Mouse (Mus musculus): ENCODE results near the gene Slc22a3. TPM values are rescaled to one million over a fixed set of nuclear protein-coding genes. Genes with fewer than 3 reads are reported as not detected.

Gene Slc22a3
- total and polyA plus RNA-seq, 3 experiments: not detected

DNA sequence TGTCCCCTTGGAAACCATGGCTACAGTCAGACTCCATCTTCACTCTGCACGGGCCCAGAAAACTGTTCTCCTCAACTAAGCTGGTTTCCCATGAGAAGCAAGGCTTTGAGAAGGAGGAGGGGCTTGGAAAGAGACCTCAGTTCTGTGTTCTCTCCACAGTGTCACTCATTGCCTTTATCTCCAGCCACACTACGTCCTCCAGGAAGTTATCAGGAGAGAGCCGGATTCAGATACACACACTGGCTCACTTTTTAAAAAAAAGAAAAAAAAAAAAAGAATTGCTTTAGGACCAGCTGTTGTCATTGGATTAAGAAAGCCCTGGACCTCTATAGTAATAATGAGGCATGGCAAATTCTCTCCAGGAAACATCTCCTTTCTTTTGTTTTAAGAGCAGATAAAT is 80.3 kb downstream of the Slc22a3 start:
- H3K4me3 ChIP-seq (replicated peaks in 1 of 3; ENCODE audit: low read depth in 2 of 3, low read length in 2 of 3, poor library complexity in 1 of 3): no peak overlapping the region
- H3K79me2 ChIP-seq (replicated peaks; ENCODE audit: control insufficient read depth, extremely low read depth, insufficient read depth, poor library complexity, severe bottlenecking): no peaks in the 10 kb centered on the region
- dilution Hi-C loops (cut with MboI; ENCODE audit: extremely low pct_ligation_motif_present, extremely low pct_unique_long_range_greater_than_20kb, low sequenced_read_pairs): no loop called here
- peaks cover 22% of the 10 kb centered on the region for H3K27me3 ChIP-seq (replicated peaks)
- H3K9ac ChIP-seq (ENCODE audit: insufficient read depth, low read depth): no peak overlapping the region
- H3K4me2 ChIP-seq (ENCODE audit: insufficient read depth, low read depth, poor library complexity, severe bottlenecking): no peak overlapping the region
- peaks cover 6 to 11% of the 10 kb centered on the region in 2 experiments for H3K4me1 ChIP-seq (ENCODE audit: control insufficient read depth in 1 of 2, insufficient read depth in 2 of 2)
- no peak overlapping the region for H3K27ac ChIP-seq (ENCODE audit: insufficient read depth, low read depth)
- H3K36me3 ChIP-seq (replicated peaks in 1 of 2; ENCODE audit: control insufficient read depth in 1 of 2, insufficient read depth in 1 of 2, low read length in 1 of 2): no peaks in the 10 kb centered on the region
- no peak for DNase-seq (ENCODE audit: extremely low read depth)
- in situ Hi-C loops (cut with MboI; ENCODE audit: low pct_ligation_motif_present, low pct_unique_long_range_greater_than_20kb, low sequenced_read_pairs): no loop called here
- no peaks in the 10 kb centered on the region for H3K9me3 ChIP-seq (replicated peaks; ENCODE audit: low read length)
- TF ChIP-seq CHD1 (IDR thresholded peaks at IDR 0.05; ENCODE audit: low read depth, low read length): no peak
- TF ChIP-seq ZC3H11A (IDR thresholded peaks at IDR 0.05; ENCODE audit: low read depth, low read length): no peak
- no peak for TF ChIP-seq PAX5 (IDR thresholded peaks at IDR 0.05; ENCODE audit: low read length)
- TF ChIP-seq ZKSCAN1 (IDR thresholded peaks at IDR 0.05; ENCODE audit: borderline replicate concordance, low read depth, low read length): no peak
- no peak for TF ChIP-seq ZMIZ1 (IDR thresholded peaks at IDR 0.05; ENCODE audit: low read depth, low read length)
- TF ChIP-seq MAX (IDR thresholded peaks at IDR 0.05; ENCODE audit: low read length): no peak
- no peak for TF ChIP-seq SIN3A (IDR thresholded peaks at IDR 0.05; ENCODE audit: low read length)
- TF ChIP-seq TBP (conservative IDR thresholded peaks at IDR 0.05; ENCODE audit: low read depth, low read length): no peak
- no peak for TF ChIP-seq USF1 (IDR thresholded peaks at IDR 0.05; ENCODE audit: low read depth, low read length)
- TF ChIP-seq NRF1 (IDR thresholded peaks at IDR 0.05; ENCODE audit: low read depth, low read length): no peak
- no peak for TF ChIP-seq POLR2AphosphoS2 (IDR thresholded peaks at IDR 0.05; ENCODE audit: low read depth, low read length)
- TF ChIP-seq POLR2A (IDR thresholded peaks at IDR 0.05; ENCODE audit: low read depth, low read length): no peak
- no peak for TF ChIP-seq EP300 (IDR thresholded peaks at IDR 0.05; ENCODE audit: low read length)
- TF ChIP-seq MEF2A (IDR thresholded peaks at IDR 0.05; ENCODE audit: borderline replicate concordance, low read depth, low read length): no peak
- no peak for TF ChIP-seq ETS1 (conservative IDR thresholded peaks at IDR 0.05; ENCODE audit: low read depth, low read length)

GRCm38 (mm10) chr17:12422143-12422542 is 85.4 kb downstream of the Slc22a3 start:
- Histone ChIP-seq H3K27me3 (replicated peaks) (peaks cover 15% of the 10 kb centered on the region), H3K4me2 (ENCODE audit: insufficient read depth, low read depth, poor library complexity, severe bottlenecking) (no peak overlapping the region), H3K79me2 (replicated peaks; ENCODE audit: control insufficient read depth, extremely low read depth, insufficient read depth, poor library complexity, severe bottlenecking) (no peaks in the 10 kb centered on the region), H3K9me3 (replicated peaks; ENCODE audit: low read length) (peaks cover 3% of the 10 kb centered on the region), H3K4me1 (ENCODE audit: control insufficient read depth in 1 of 2, insufficient read depth in 2 of 2) (peaks cover 6 to 14% of the 10 kb centered on the region in 2 experiments), H3K9ac (ENCODE audit: insufficient read depth, low read depth) (no peak overlapping the region), H3K4me3 (replicated peaks in 1 of 3; ENCODE audit: low read depth in 2 of 3, low read length in 2 of 3, poor library complexity in 1 of 3) (no peak overlapping the region), H3K27ac (ENCODE audit: insufficient read depth, low read depth) (no peak overlapping the region), H3K36me3 (replicated peaks in 1 of 2; ENCODE audit: control insufficient read depth in 1 of 2, insufficient read depth in 1 of 2, low read length in 1 of 2) (no peaks in the 10 kb centered on the region)
- dilution Hi-C loops (cut with MboI; ENCODE audit: extremely low pct_ligation_motif_present, extremely low pct_unique_long_range_greater_than_20kb, low sequenced_read_pairs): no loop called here
- no peak for DNase-seq (ENCODE audit: extremely low read depth)
- in situ Hi-C loops (cut with MboI; ENCODE audit: low pct_ligation_motif_present, low pct_unique_long_range_greater_than_20kb, low sequenced_read_pairs): no loop called here
- TF ChIP-seq CTCF (conservative IDR thresholded peaks at IDR 0.05 in 1 of 2, IDR thresholded peaks at IDR 0.05 in 1 of 2; ENCODE audit: low read depth in 2 of 2, low read length in 2 of 2): peak in 1 of 2 experiments; percentile 48; a peak in 2 of 4 replicates
- TF ChIP-seq USF1 (IDR thresholded peaks at IDR 0.05; ENCODE audit: low read depth, low read length): no peak
